Mouse (Mus musculus): ENCODE data around the gene Shkbp1.

The Shkbp1 gene

GRCm38 (mm10) chr7:27366082-27366844 is 10.4 kb upstream of the Shkbp1 start:
- no peak for DNase-seq (ENCODE audit: extremely low read depth, low read depth)

GRCm38 (mm10) chr7:27364379-27364778 is 8.6 kb upstream of the Shkbp1 start:
- DNase-seq (ENCODE audit: extremely low read depth, low read depth), result no peak

GRCm38 (mm10) chr7:27361283-27361946 is 5.6 kb upstream of the Shkbp1 start:
- DNase-seq (ENCODE audit: extremely low read depth, low read depth), result peak; percentile 96

- DNase-seq (ENCODE audit: extremely low read depth, low read depth), result no peak
Measured at GRCm38 (mm10) chr7:27360749-27361148, 4.9 kb upstream of the Shkbp1 start.

GRCm38 (mm10) chr7:27359706-27360358 is 4.0 kb upstream of the Shkbp1 start:
- no peak for DNase-seq (ENCODE audit: extremely low read depth, low read depth)

GRCm38 (mm10) chr7:27359162-27359561 is 3.3 kb upstream of the Shkbp1 start:
- DNase-seq (ENCODE audit: extremely low read depth, low read depth), result no peak

GRCm38 (mm10) chr7:27357595-27357978 is 1.8 kb upstream of the Shkbp1 start:
- peak; percentile 97 for DNase-seq (ENCODE audit: extremely low read depth, low read depth)

- peak; percentile 78 for DNase-seq (ENCODE audit: extremely low read depth, low read depth)
Measured at GRCm38 (mm10) chr7:27356861-27357594, 1.2 kb upstream of the Shkbp1 start, which contains the start of gene Gm20479. Gm20479 (minus strand) TSS chr7:27357419.

GRCm38 (mm10) chr7:27356248-27356647 is 429 bp upstream of the Shkbp1 start:
- DNase-seq (ENCODE audit: extremely low read depth, low read depth), result no peak

GRCm38 (mm10) chr7:27355261-27355660 is 558 bp downstream of the Shkbp1 start:
- DNase-seq (ENCODE audit: extremely low read depth, low read depth), result no peak

- no peak for DNase-seq (ENCODE audit: extremely low read depth, low read depth)
Measured at GRCm38 (mm10) chr7:27354783-27355182, 1.0 kb downstream of the Shkbp1 start.

- no peak for DNase-seq (ENCODE audit: extremely low read depth, low read depth)
Measured at GRCm38 (mm10) chr7:27354144-27354543, 1.7 kb downstream of the Shkbp1 start.

- no peak for DNase-seq (ENCODE audit: extremely low read depth, low read depth)
Measured at GRCm38 (mm10) chr7:27345444-27345843, 10.4 kb downstream of the Shkbp1 start.

GRCm38 (mm10) chr7:27342595-27342994 is 13.2 kb downstream of the Shkbp1 start:
- no peak for DNase-seq (ENCODE audit: extremely low read depth, low read depth)

- no peak for DNase-seq (ENCODE audit: extremely low read depth, low read depth)
Measured at GRCm38 (mm10) chr7:27339519-27339918, 16.3 kb downstream of the Shkbp1 start.

- DNase-seq (ENCODE audit: extremely low read depth, low read depth), result no peak
Measured at GRCm38 (mm10) chr7:27339114-27339513, 16.7 kb downstream of the Shkbp1 start.

GRCm38 (mm10) chr7:27337175-27337853 is 18.5 kb downstream of the Shkbp1 start, which contains the start of gene Ltbp4:
Ltbp4 (minus strand) TSS chr7:27337692.
- peak; percentile 41 for DNase-seq (ENCODE audit: extremely low read depth, low read depth)

- DNase-seq (ENCODE audit: extremely low read depth, low read depth), result peak; percentile 71
Measured at GRCm38 (mm10) chr7:27335928-27336823, 19.6 kb downstream of the Shkbp1 start.

GRCm38 (mm10) chr7:27335011-27335720 is 20.7 kb downstream of the Shkbp1 start:
- DNase-seq (ENCODE audit: extremely low read depth, low read depth), result no peak

Data from MEL-GATA-1-ER (cell line).